Mouse (Mus musculus) thymus, adult 2 months (tissue): Measurements from ENCODE around the gene Zcchc14.
"Not testable (repeated sequence)": the region's sequence is repeated elsewhere in the genome, so short reads cannot be mapped to it uniquely, and the experiment has no call there.

Experiments
- CTCF ChIP-seq: fragments of 200-500 bp; IDR thresholded peaks from 2 replicates; pipeline ENCODE4 v1.5.1; 2012; ENCODE audit warnings: mild to moderate bottlenecking, control low read depth, low read length, moderate library complexity, borderline replicate concordance; ENCODE audit not compliant: control insufficient read depth, poor library complexity, insufficient read depth; ENCODE audit errors: extremely low read depth
- POLR2A ChIP-seq: fragments of 200-500 bp; IDR thresholded peaks from 2 replicates; pipeline ENCODE4 v1.6.1; 2012; ENCODE audit warnings: mild to moderate bottlenecking, low read length, control low read depth, moderate library complexity; ENCODE audit not compliant: control insufficient read depth, poor library complexity, insufficient read depth; ENCODE audit errors: extremely low read depth

- TF ChIP-seq CTCF, POLR2A: not testable (repeated sequence)
Measured at GRCm38 (mm10) chr8:121667936-121668500, 15.3 kb upstream of the Zcchc14 start.
